In genomic region chr7:95952395-95952794, GRCm38 (mm10) we compare ENCODE assay signal across 14 mouse cellular contexts.
"Had no signal": no experiment of that assay in that cellular context is flagged by ENCODE, and none has a peak within 500 bp of the region (broad histone marks: within the 10 kb centered on the region; RNA-seq: fewer than 3 reads in every experiment).

No protein-coding gene starts in this region.

- H3K4me2 ChIP-seq: lung, embryonic 14.5 days; midbrain, embryonic 12.5 days; midbrain, embryonic 15.5 days; neural tube, embryonic 12.5 days; stomach, embryonic 15.5 days had no signal

- DNase-seq: lung, adult 18-20 months; lung, postnatal 10 days; lung, postnatal 4 days; thymus, adult 18-20 months; thymus, postnatal 14 days; thymus, postnatal 36 days had no signal

- H3K36me3 ChIP-seq: midbrain, embryonic 10.5 days; midbrain, embryonic 12.5 days; midbrain, embryonic 15.5 days; neural tube, embryonic 12.5 days; stomach, embryonic 15.5 days had no signal

- H3K9ac ChIP-seq: liver, embryonic 14.5 days; lung, embryonic 14.5 days; midbrain, embryonic 12.5 days; midbrain, embryonic 15.5 days; neural tube, embryonic 12.5 days; stomach, embryonic 15.5 days had no signal

- ATAC-seq: midbrain, embryonic 15.5 days had no signal

- H3K9me3 ChIP-seq: midbrain, embryonic 10.5 days; midbrain, embryonic 12.5 days; midbrain, embryonic 15.5 days; neural tube, embryonic 12.5 days; stomach, embryonic 15.5 days had no signal

- H3K4me3 ChIP-seq: midbrain, embryonic 10.5 days; midbrain, embryonic 12.5 days; midbrain, embryonic 15.5 days; neural tube, embryonic 12.5 days; stomach, embryonic 15.5 days had no signal

- H3K27ac ChIP-seq: liver, embryonic 14.5 days; midbrain, embryonic 10.5 days; midbrain, embryonic 12.5 days; midbrain, embryonic 15.5 days; neural tube, embryonic 12.5 days; stomach, embryonic 15.5 days; stomach, postnatal 0 days had no signal

- H3K4me1 ChIP-seq: midbrain, embryonic 10.5 days; midbrain, embryonic 12.5 days; midbrain, embryonic 15.5 days; neural tube, embryonic 12.5 days; stomach, embryonic 15.5 days had no signal

- H3K27me3 ChIP-seq: midbrain, embryonic 12.5 days; midbrain, embryonic 15.5 days; neural tube, embryonic 12.5 days; stomach, embryonic 15.5 days had no signal
